Mouse (Mus musculus): ENCODE measurements at regions not wholly inside any gene's neighbourhood (a gene's known extent, or its start where the extent isn't known, plus 50 kb on each side); places are given as distances from the start of the nearest gene placed in this dataset.

DNA sequence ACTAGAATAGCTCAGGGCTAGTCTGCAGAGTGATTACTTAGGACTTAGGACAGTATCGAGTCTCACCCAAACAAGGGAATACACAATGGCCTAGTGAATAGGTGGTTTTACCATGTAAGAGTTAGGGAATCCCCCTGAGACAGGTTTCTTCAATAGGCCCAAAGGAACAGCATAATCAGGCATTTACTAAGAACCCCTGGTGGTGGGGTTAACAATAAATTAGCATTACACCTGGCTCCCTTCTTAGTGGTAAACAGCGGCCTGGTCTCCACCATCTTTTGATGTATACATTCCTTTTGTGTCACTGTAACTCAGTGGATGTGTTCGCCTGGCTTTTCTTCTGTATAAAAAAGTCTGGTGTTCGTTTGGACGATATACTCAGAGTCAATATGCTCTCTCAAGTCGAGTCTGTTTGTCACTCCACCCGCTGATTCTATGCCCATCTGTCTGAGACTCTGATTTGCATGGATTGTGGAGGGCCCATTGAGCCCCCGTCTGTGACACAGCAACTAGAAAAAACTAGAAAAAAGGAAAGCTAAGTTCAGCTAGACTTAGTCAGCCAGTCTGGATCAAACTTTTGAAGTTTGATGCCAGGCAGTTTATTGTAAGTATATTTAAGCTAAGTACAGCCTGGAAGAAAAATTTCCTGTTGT lies 180.8 kb downstream of the Usp46 start:
- TF ChIP-seq POLR2A (IDR thresholded peaks at IDR 0.05; ENCODE audit: control insufficient read depth, extremely low read depth, insufficient read depth, low read length, poor library complexity) (no peak), CTCF (IDR thresholded peaks at IDR 0.05; ENCODE audit: borderline replicate concordance, control insufficient read depth, extremely low read depth, insufficient read depth, low read length, poor library complexity) (no peak)
